Mouse (Mus musculus): ENCODE measurements around the gene Shisal2a.
A peak's percentile ranks its signal among the peaks of the same experiment; 100 is the strongest.

Gene Shisal2a

GRCm38 (mm10) chr4:108383183-108383714 is at the start of gene Shisal2a:
Shisal2a (minus strand) TSS chr4:108383349.
- peak; percentile 24 to 35 for DNase-seq

- DNase-seq: no peak
Observed at GRCm38 (mm10) chr4:108431561-108431936, 48.4 kb upstream of the Shisal2a start.

- no peak for DNase-seq
Observed at GRCm38 (mm10) chr4:108430656-108431560, 47.8 kb upstream of the Shisal2a start.

- peak; percentile 36 to 44 for DNase-seq
Observed at GRCm38 (mm10) chr4:108428341-108428721, 45.2 kb upstream of the Shisal2a start.

- no peak for DNase-seq
Observed at GRCm38 (mm10) chr4:108427719-108428340, 44.7 kb upstream of the Shisal2a start.

GRCm38 (mm10) chr4:108424587-108424986 is 41.4 kb upstream of the Shisal2a start:
- DNase-seq: no peak

- DNase-seq: no peak
Observed at GRCm38 (mm10) chr4:108407621-108408020, 24.5 kb upstream of the Shisal2a start.

- no peak for DNase-seq
Observed at GRCm38 (mm10) chr4:108406861-108407401, 23.8 kb upstream of the Shisal2a start, which contains the start of gene Gpx7. Gpx7 (minus strand) TSS chr4:108406961.

- DNase-seq: peak; percentile 47 to 52
Observed at GRCm38 (mm10) chr4:108406138-108406860, 23.1 kb upstream of the Shisal2a start.

- DNase-seq: no peak
Observed at GRCm38 (mm10) chr4:108405766-108406137, 22.6 kb upstream of the Shisal2a start.

GRCm38 (mm10) chr4:108403861-108404635 is 20.9 kb upstream of the Shisal2a start:
- DNase-seq: no peak

- DNase-seq: no peak
Observed at GRCm38 (mm10) chr4:108400395-108400794, 17.2 kb upstream of the Shisal2a start.

- no peak for DNase-seq
Observed at GRCm38 (mm10) chr4:108394236-108394635, 11.1 kb upstream of the Shisal2a start.

- DNase-seq: no peak
Observed at GRCm38 (mm10) chr4:108392558-108392957, 9.4 kb upstream of the Shisal2a start.

- DNase-seq: no peak
Observed at GRCm38 (mm10) chr4:108391124-108391523, 8.0 kb upstream of the Shisal2a start.

- DNase-seq: no peak
Observed at GRCm38 (mm10) chr4:108388741-108389140, 5.6 kb upstream of the Shisal2a start.

- peak; percentile 22 to 27 for DNase-seq
Observed at GRCm38 (mm10) chr4:108387681-108388253, 4.6 kb upstream of the Shisal2a start.

- no peak for DNase-seq
Observed at GRCm38 (mm10) chr4:108387106-108387505, 4.0 kb upstream of the Shisal2a start.

GRCm38 (mm10) chr4:108386087-108386486 is 2.9 kb upstream of the Shisal2a start:
- no peak for DNase-seq

GRCm38 (mm10) chr4:108380146-108380545 is 3.0 kb downstream of the Shisal2a start:
- DNase-seq: no peak

GRCm38 (mm10) chr4:108379476-108379875 is 3.7 kb downstream of the Shisal2a start:
- no peak for DNase-seq

- no peak for DNase-seq
Observed at GRCm38 (mm10) chr4:108372166-108372565, 11.0 kb downstream of the Shisal2a start.
